Mouse (Mus musculus): Measurements from ENCODE around the gene M6pr.
"Not testable (repeated sequence)": the region's sequence is repeated elsewhere in the genome, so short reads cannot be mapped to it uniquely, and the experiment has no call there.

M6pr gene

GRCm38 (mm10) chr6:122343719-122344118, 35.2 kb downstream of the M6pr start:
- DNase-seq = no peak

- no peak for DNase-seq
These were observed 36.0 kb downstream of the M6pr start for GRCm38 (mm10) chr6:122344386-122345116.

GRCm38 (mm10) chr6:122345731-122346130, 37.2 kb downstream of the M6pr start:
- DNase-seq = no peak

GRCm38 (mm10) chr6:122346399-122346798, 37.9 kb downstream of the M6pr start:
- DNase-seq = no peak

GRCm38 (mm10) chr6:122347326-122347725, 38.8 kb downstream of the M6pr start:
- not testable (repeated sequence) for DNase-seq

- DNase-seq = no peak
These were observed 47.4 kb downstream of the M6pr start for GRCm38 (mm10) chr6:122355909-122356308.

GRCm38 (mm10) chr6:122357089-122357488, 48.6 kb downstream of the M6pr start:
- DNase-seq = no peak

- DNase-seq = no peak
These were observed 57.2 kb downstream of the M6pr start for GRCm38 (mm10) chr6:122365706-122366105.

GRCm38 (mm10) chr6:122366287-122366686, 57.8 kb downstream of the M6pr start:
- no peak for DNase-seq

GRCm38 (mm10) chr6:122366976-122367375, 58.5 kb downstream of the M6pr start:
- no peak for DNase-seq

Data from cerebellum, postnatal 14 days (tissue).